Mouse (Mus musculus): ENCODE measurements at regions not wholly inside any gene's neighbourhood (a gene's known extent, or its start where the extent isn't known, plus 50 kb on each side); places are given as distances from the start of the nearest gene placed in this dataset.

DNA sequence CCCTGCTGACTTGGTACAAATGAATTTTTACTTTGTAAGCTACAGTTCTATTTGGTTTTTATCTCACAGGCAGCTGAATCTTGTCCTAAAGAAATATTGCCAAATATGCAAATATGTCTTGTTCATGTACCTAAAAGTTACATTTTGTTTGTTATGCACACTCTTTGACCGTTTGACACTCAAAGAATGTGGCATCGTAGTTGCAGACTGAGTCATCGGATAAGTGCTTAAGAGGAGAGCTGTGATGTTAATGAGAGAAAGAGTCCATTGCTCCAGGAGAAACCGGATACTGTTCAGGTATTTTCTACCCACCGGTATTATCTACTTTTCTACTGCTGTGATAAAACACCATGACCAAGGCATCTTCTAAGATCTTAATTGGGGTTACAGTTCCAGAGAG is 50.3 kb upstream of the Rasl11b start:
- Histone ChIP-seq H3K4me3 (ENCODE audit: low read depth, low read length) (no peak overlapping the region), H3K9ac (ENCODE audit: low read length) (no peak overlapping the region), H3K9me3 (ENCODE audit: control insufficient read depth, low read length) (no peaks in the 10 kb centered on the region), H3K27me3 (ENCODE audit: control insufficient read depth, insufficient read depth, low read length) (no peaks in the 10 kb centered on the region), H3K27ac (ENCODE audit: low read depth, low read length) (no peak overlapping the region), H3K4me1 (replicated peaks; ENCODE audit: control insufficient read depth, insufficient read depth, low read length) (0 out of 2 replicates have a peak, but pooled peaks cover 1% of the 10 kb centered on the region), H3K4me2 (ENCODE audit: low read depth, low read length, severe bottlenecking) (no peak overlapping the region), H3K36me3 (ENCODE audit: control insufficient read depth, insufficient read depth, low read length) (no peaks in the 10 kb centered on the region)
- DNase-seq (ENCODE audit: low spot score), result no peak
- 88% methylated on average over 5 of the region's 5 CpGs for WGBS
- no peak for ATAC-seq (replicated peaks; ENCODE audit: low FRiP score)

Data from forebrain, embryonic 11.5 days (tissue).